Mouse (Mus musculus) lung, adult 18-20 months (tissue): ENCODE results near the gene Qpctl.
A peak's percentile ranks its signal among the peaks of the same experiment; 100 is the strongest.
"Not testable (repeated sequence)": the region's sequence is repeated elsewhere in the genome, so short reads cannot be mapped to it uniquely, and the experiment has no call there.

Source experiments
- DNase-seq, 2 experiments: peaks; one replicate each; pipeline ENCODE4 v3.0.0; 2022; ENCODE audit warnings: mixed read lengths in 2 of 2

Gene Qpctl

GRCm38 (mm10) chr7:19162928-19163327 lies 13.8 kb upstream of the Qpctl start:
- DNase-seq = no peak

- peak in 1 of 2 experiments; percentile 31 for DNase-seq
These were observed 11.0 kb upstream of the Qpctl start for GRCm38 (mm10) chr7:19160115-19160514.

GRCm38 (mm10) chr7:19159411-19159810 lies 10.3 kb upstream of the Qpctl start:
- no peak for DNase-seq

GRCm38 (mm10) chr7:19158601-19159000 lies 9.5 kb upstream of the Qpctl start:
- DNase-seq = no peak

- DNase-seq = peak; percentile 90 to 92
These were observed 8.2 kb upstream of the Qpctl start for GRCm38 (mm10) chr7:19157160-19157800.

GRCm38 (mm10) chr7:19155825-19156475 lies 6.9 kb upstream of the Qpctl start:
- DNase-seq = no peak

- no peak for DNase-seq
These were observed 5.7 kb upstream of the Qpctl start for GRCm38 (mm10) chr7:19154796-19155195.

GRCm38 (mm10) chr7:19151121-19151520 lies 2.0 kb upstream of the Qpctl start:
- not testable (repeated sequence) for DNase-seq

GRCm38 (mm10) chr7:19149626-19150025 lies 535 bp upstream of the Qpctl start, which contains the start of gene Snrpd2:
TSS of gene Snrpd2 (plus strand) at chr7:19149722.
- DNase-seq = peak; percentile 95 to 96

GRCm38 (mm10) chr7:19148180-19148874 lies 764 bp downstream of the Qpctl start:
- no peak for DNase-seq

GRCm38 (mm10) chr7:19147497-19148045 lies 1.5 kb downstream of the Qpctl start:
- DNase-seq = no peak

- no peak for DNase-seq
These were observed 2.3 kb downstream of the Qpctl start for GRCm38 (mm10) chr7:19146793-19147192.

GRCm38 (mm10) chr7:19137380-19137779 lies 11.7 kb downstream of the Qpctl start:
- DNase-seq = peak in 1 of 2 experiments; percentile 45

GRCm38 (mm10) chr7:19136673-19137334 lies 12.3 kb downstream of the Qpctl start:
- no peak for DNase-seq

GRCm38 (mm10) chr7:19136168-19136567 lies 12.9 kb downstream of the Qpctl start:
- no peak for DNase-seq

- peak; percentile 98 to 99 for DNase-seq
These were observed 17.7 kb downstream of the Qpctl start for GRCm38 (mm10) chr7:19131324-19131848.

- DNase-seq = no peak
These were observed 18.4 kb downstream of the Qpctl start for GRCm38 (mm10) chr7:19130657-19131056.

GRCm38 (mm10) chr7:19129396-19129795 lies 19.7 kb downstream of the Qpctl start:
- no peak for DNase-seq

GRCm38 (mm10) chr7:19127744-19128143 lies 21.3 kb downstream of the Qpctl start:
- no peak for DNase-seq

GRCm38 (mm10) chr7:19124713-19125112 lies 24.4 kb downstream of the Qpctl start:
- no peak for DNase-seq

GRCm38 (mm10) chr7:19121686-19122085 lies 27.4 kb downstream of the Qpctl start:
- no peak for DNase-seq

- DNase-seq = peak; percentile 97 to 98
These were observed 29.3 kb downstream of the Qpctl start, which contains the start of gene Fbxo46 for GRCm38 (mm10) chr7:19119631-19120429. TSS of gene Fbxo46 (plus strand) at chr7:19119859.
